Mouse (Mus musculus): ENCODE results near the gene Ydjc. TPM values are rescaled to one million over a fixed set of nuclear protein-coding genes. Genes with fewer than 3 reads are reported as not detected.

Ydjc gene
- total and polyA plus RNA-seq, 2 experiments from 2014 or later, result 41.3 to 78.5 TPM

- Histone ChIP-seq H3K4me2 (ENCODE audit: low read depth, low read length) (peak within 1 kb of the TSS; percentile 100), H3K4me3 (ENCODE audit: low read length) (peak within 1 kb of the TSS; percentile 77), H3K36me3 (ENCODE audit: insufficient read depth, low read length) (no peaks in the 10 kb centered on the region), H3K27me3 (ENCODE audit: insufficient read depth, low read length) (no peaks in the 10 kb centered on the region), H3K9me3 (ENCODE audit: low read length) (no peaks in the 10 kb centered on the region), H3K4me1 (ENCODE audit: insufficient read depth, low read length) (peaks cover 9% of the 10 kb centered on the region; the same call in 1 of the 2 replicates), H3K9ac (replicated peaks; ENCODE audit: low read length) (peak within 1 kb of the TSS; percentile 46), H3K27ac (peak within 1 kb of the TSS; percentile 64; the same call in 1 of the 2 replicates)
- ATAC-seq (peak; percentile 99), DNase-seq (ENCODE audit: low spot score) (peak; percentile 97)
- 0% methylated on average over 47 of the region's 47 CpGs for whole genome bisulfite sequencing
- TF ChIP-seq CTCF (IDR thresholded peaks at IDR 0.05; ENCODE audit: low read depth), result peak; percentile 63
These were observed 12.1 kb upstream of the Ydjc start, which contains the start of gene Sdf2l1 for GRCm38 (mm10) chr16:17132089-17132905. Gene Sdf2l1, minus strand, starts transcription at chr16:17132383.

GRCm38 (mm10) chr16:17132906-17133200, 11.6 kb upstream of the Ydjc start:
- no peak for DNase-seq (ENCODE audit: low spot score)
- H3K9ac ChIP-seq (replicated peaks; ENCODE audit: low read length), result no peak overlapping the region; the same call in 1 of the 2 replicates

GRCm38 (mm10) chr16:17137355-17137754, 7.1 kb upstream of the Ydjc start:
- H3K9ac ChIP-seq (replicated peaks; ENCODE audit: low read length), result no peak overlapping the region
- DNase-seq (ENCODE audit: low spot score), result no peak
- 0 out of 2 replicates have a peak, but pooled peaks cover 4% of the 10 kb centered on the region for H3K4me1 ChIP-seq (ENCODE audit: insufficient read depth, low read length)
- H3K36me3 ChIP-seq (ENCODE audit: insufficient read depth, low read length), result no peaks in the 10 kb centered on the region
- no peak overlapping the region for H3K27ac ChIP-seq
- ATAC-seq, result no peak
- 93% methylated on average over 15 of the region's 15 CpGs for WGBS
- no peaks in the 10 kb centered on the region for H3K27me3 ChIP-seq (ENCODE audit: insufficient read depth, low read length)
- H3K4me3 ChIP-seq (ENCODE audit: low read length), result no peak overlapping the region
- no peak for TF ChIP-seq CTCF (IDR thresholded peaks at IDR 0.05; ENCODE audit: low read depth)
- no peaks in the 10 kb centered on the region for H3K9me3 ChIP-seq (ENCODE audit: low read length)
- no peak overlapping the region for H3K4me2 ChIP-seq (ENCODE audit: low read depth, low read length)

More at GRCm38 (mm10) chr16:17132906-17133200, 11.6 kb upstream of the Ydjc start:
- no peaks in the 10 kb centered on the region for H3K27me3 ChIP-seq (ENCODE audit: insufficient read depth, low read length)
- 43% methylated on average over 7 of the region's 7 CpGs for WGBS
- TF ChIP-seq CTCF (IDR thresholded peaks at IDR 0.05; ENCODE audit: low read depth), result no peak
- no peaks in the 10 kb centered on the region for H3K36me3 ChIP-seq (ENCODE audit: insufficient read depth, low read length)
- H3K27ac ChIP-seq, result no peak overlapping the region
- H3K4me2 ChIP-seq (ENCODE audit: low read depth, low read length), result peak overlapping the region; percentile 100
- peak overlapping the region; percentile 77 for H3K4me3 ChIP-seq (ENCODE audit: low read length)
- H3K9me3 ChIP-seq (ENCODE audit: low read length), result no peaks in the 10 kb centered on the region
- H3K4me1 ChIP-seq (ENCODE audit: insufficient read depth, low read length), result peaks cover 9% of the 10 kb centered on the region; the same call in 1 of the 2 replicates
- no peak for ATAC-seq

GRCm38 (mm10) chr16:17146772-17147235, 2.4 kb downstream of the Ydjc start, which contains the start of gene Ccdc116:
Gene Ccdc116, minus strand, starts transcription at chr16:17147229.
- H3K4me2 ChIP-seq (ENCODE audit: low read depth, low read length), result peak within 1 kb of the TSS; percentile 92
- H3K9me3 ChIP-seq (ENCODE audit: low read length), result no peaks in the 10 kb centered on the region
- H3K4me1 ChIP-seq (ENCODE audit: insufficient read depth, low read length), result peaks cover 5% of the 10 kb centered on the region; the same call in 1 of the 2 replicates
- H3K9ac ChIP-seq (replicated peaks; ENCODE audit: low read length), result peak within 1 kb of the TSS; percentile 63
- TF ChIP-seq CTCF (IDR thresholded peaks at IDR 0.05; ENCODE audit: low read depth), result peak; percentile 75
- peak within 1 kb of the TSS; percentile 74 for H3K27ac ChIP-seq
- DNase-seq (ENCODE audit: low spot score) (peak; percentile 95), ATAC-seq (peak; percentile 89)
- WGBS, result 0% methylated on average over 28 of the region's 34 CpGs
- H3K27me3 ChIP-seq (ENCODE audit: insufficient read depth, low read length), result no peaks in the 10 kb centered on the region
- H3K36me3 ChIP-seq (ENCODE audit: insufficient read depth, low read length), result no peaks in the 10 kb centered on the region
- H3K4me3 ChIP-seq (ENCODE audit: low read length), result peak within 1 kb of the TSS; percentile 64

GRCm38 (mm10) chr16:17147391-17147929, 3.0 kb downstream of the Ydjc start:
- H3K9ac ChIP-seq (replicated peaks; ENCODE audit: low read length), result peak overlapping the region; percentile 63
- H3K4me3 ChIP-seq (ENCODE audit: low read length), result peak overlapping the region; percentile 64
- H3K36me3 ChIP-seq (ENCODE audit: insufficient read depth, low read length), result peaks cover 6% of the 10 kb centered on the region; the same call in 1 of the 2 replicates
- no peak for TF ChIP-seq CTCF (IDR thresholded peaks at IDR 0.05; ENCODE audit: low read depth)
- H3K27ac ChIP-seq, result peak overlapping the region; percentile 74
- peaks cover 5% of the 10 kb centered on the region; the same call in 1 of the 2 replicates for H3K4me1 ChIP-seq (ENCODE audit: insufficient read depth, low read length)
- peak; percentile 64 for DNase-seq (ENCODE audit: low spot score)
- H3K4me2 ChIP-seq (ENCODE audit: low read depth, low read length), result peak overlapping the region; percentile 92
- no peaks in the 10 kb centered on the region for H3K27me3 ChIP-seq (ENCODE audit: insufficient read depth, low read length)
- H3K9me3 ChIP-seq (ENCODE audit: low read length), result no peaks in the 10 kb centered on the region
- ATAC-seq, result peak; percentile 69
- under 1% methylated on average over 41 of the region's 41 CpGs for WGBS

GRCm38 (mm10) chr16:17148084-17148483, 3.7 kb downstream of the Ydjc start:
- Histone ChIP-seq H3K9me3 (ENCODE audit: low read length) (no peaks in the 10 kb centered on the region), H3K36me3 (ENCODE audit: insufficient read depth, low read length) (peaks cover 12% of the 10 kb centered on the region), H3K27ac (no peak overlapping the region), H3K4me1 (ENCODE audit: insufficient read depth, low read length) (peaks cover 5% of the 10 kb centered on the region; the same call in 1 of the 2 replicates), H3K9ac (replicated peaks; ENCODE audit: low read length) (peak overlapping the region; percentile 63; the same call in 1 of the 2 replicates), H3K4me3 (ENCODE audit: low read length) (peak overlapping the region; percentile 64), H3K27me3 (ENCODE audit: insufficient read depth, low read length) (no peaks in the 10 kb centered on the region), H3K4me2 (ENCODE audit: low read depth, low read length) (peak overlapping the region; percentile 92)
- TF ChIP-seq CTCF (IDR thresholded peaks at IDR 0.05; ENCODE audit: low read depth), result peak; percentile 41; the same call in 1 of the 2 replicates
- WGBS, result 7% methylated on average over 16 of the region's 16 CpGs
- DNase-seq (ENCODE audit: low spot score), result peak; percentile 18
- peak; percentile 13; the same call in 1 of the 2 replicates for ATAC-seq

Data from hindbrain, postnatal 0 days (tissue).